Mouse (Mus musculus) ES-E14 (cell line): ENCODE measurements at regions not wholly inside any gene's neighbourhood (a gene's known extent, or its start where the extent isn't known, plus 50 kb on each side); places are given as distances from the start of the nearest gene placed in this dataset.

Experiments used
- CHD2 ChIP-seq: IDR thresholded peaks from 2 replicates; pipeline ENCODE4 v1.6.1; 2014; ENCODE audit warnings: mild to moderate bottlenecking, low read depth, low read length, inconsistent platforms
- HCFC1 ChIP-seq: IDR thresholded peaks from 2 replicates; pipeline ENCODE4 v1.6.1; 2012; ENCODE audit warnings: low read length, inconsistent platforms, borderline replicate concordance; ENCODE audit not compliant: insufficient read depth
- MAFK ChIP-seq: IDR thresholded peaks from 2 replicates; pipeline ENCODE4 v1.6.1; 2014; ENCODE audit warnings: mild to moderate bottlenecking, low read depth, low read length, inconsistent platforms; ENCODE audit not compliant: insufficient read depth
- ZC3H11A ChIP-seq: IDR thresholded peaks from 2 replicates; pipeline ENCODE4 v1.6.1; 2012; ENCODE audit warnings: low read depth, mild to moderate bottlenecking, inconsistent platforms, low read length, borderline replicate concordance
- ZNF384 ChIP-seq: IDR thresholded peaks from 2 replicates; pipeline ENCODE4 v1.6.1; 2012; ENCODE audit warnings: low read depth, low read length, inconsistent platforms

DNA sequence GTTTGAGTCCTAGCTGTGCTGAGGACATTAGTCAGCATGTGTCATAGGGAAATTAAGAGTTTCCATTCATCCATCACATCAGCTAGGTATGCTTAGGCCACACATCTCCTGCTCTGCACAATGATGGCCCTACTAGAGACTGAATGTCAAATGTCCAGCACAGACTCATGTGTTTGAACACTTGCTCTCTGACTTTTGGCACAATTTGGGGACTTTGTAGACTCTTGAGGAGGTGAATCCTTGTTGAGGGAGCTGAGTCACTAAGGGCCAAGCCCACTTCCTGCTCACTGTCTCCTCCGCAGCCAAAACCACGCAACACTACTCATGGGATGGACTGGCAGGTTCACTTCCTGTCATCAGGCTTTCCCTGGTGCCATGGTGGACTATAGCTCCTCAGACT is 308.2 kb downstream of the Sorl1 start:
- no peak for TF ChIP-seq HCFC1
- no peak for TF ChIP-seq ZC3H11A
- TF ChIP-seq ZNF384: no peak
- no peak for TF ChIP-seq MAFK
- no peak for TF ChIP-seq CHD2
